8 mouse cellular contexts compared by ENCODE assay signal in genomic region chr19:26604755-26605300, GRCm38 (mm10). TPM values are rescaled to one million over a fixed set of nuclear protein-coding genes. Genes with fewer than 3 reads are reported as not detected.
DNase-seq lines count a peak whose midpoint lies in the region; ATAC-seq and TF ChIP-seq lines count a peak whose summit lies in the region.

Gene Smarca2, plus strand, starts transcription at chr19:26605050.

- H3K27me3 ChIP-seq in C2C12 (ENCODE audit: control insufficient read depth, insufficient read depth, insufficient read length) = peaks cover 29% of the 10 kb centered on the region
- peaks cover 83% of the 10 kb centered on the region for H3K27me3 ChIP-seq in erythroblast, embryonic 14.5 days (ENCODE audit: control insufficient read depth)
- H3K27me3 ChIP-seq in heart, embryonic 11.5 days (ENCODE audit: control insufficient read depth, insufficient read depth, low read length) = no peaks in the 10 kb centered on the region
- H3K27me3 ChIP-seq in kidney, embryonic 16.5 days (ENCODE audit: insufficient read depth, low read length) = peaks cover 17% of the 10 kb centered on the region; the same call in 1 of the 2 replicates

- peak within 1 kb of the TSS; percentile 94 for H3K27ac ChIP-seq in heart, embryonic 11.5 days (ENCODE audit: low read depth, low read length)
- H3K27ac ChIP-seq in kidney, embryonic 16.5 days (ENCODE audit: low read length) = peak within 1 kb of the TSS; percentile 86

- TF ChIP-seq CTCF in C2C12 (IDR thresholded peaks at IDR 0.05; ENCODE audit: control insufficient read depth, insufficient read depth, insufficient read length) = no peak
- no peak for TF ChIP-seq CTCF in brain, embryonic 14.5 days (IDR thresholded peaks at IDR 0.05; ENCODE audit: borderline replicate concordance, extremely low read depth, insufficient read depth, insufficient read length)

- under 1% methylated on average over 45 of the region's 45 CpGs for WGBS in heart, embryonic 11.5 days (ENCODE audit: insufficient replicate concordance)
- under 1% methylated on average over 45 of the region's 45 CpGs for WGBS in kidney, embryonic 16.5 days

- ATAC-seq in heart, embryonic 11.5 days (replicated peaks; ENCODE audit: insufficient number of reproducible peaks, low FRiP score, low TSS enrichment) = peak; percentile 90
- peak; percentile 97 for ATAC-seq in kidney, embryonic 16.5 days (ENCODE audit: low FRiP score, low TSS enrichment)

- H3K4me3 ChIP-seq in C2C12 (ENCODE audit: insufficient read depth, poor library complexity, severe bottlenecking) = peak within 1 kb of the TSS; percentile 31
- H3K4me3 ChIP-seq in erythroblast, embryonic 14.5 days (replicated peaks) = peak within 1 kb of the TSS; percentile 64
- H3K4me3 ChIP-seq in heart, embryonic 11.5 days (ENCODE audit: low read depth, low read length) = peak within 1 kb of the TSS; percentile 76
- H3K4me3 ChIP-seq in kidney, embryonic 16.5 days (ENCODE audit: low read length) = peak within 1 kb of the TSS; percentile 70

- no peaks in the 10 kb centered on the region for H3K79me2 ChIP-seq in C2C12 (ENCODE audit: control insufficient read depth, insufficient read depth)

- H3K9ac ChIP-seq in heart, embryonic 11.5 days (ENCODE audit: low read depth, low read length) = peak within 1 kb of the TSS; percentile 74
- H3K9ac ChIP-seq in kidney, embryonic 16.5 days (replicated peaks; ENCODE audit: low read length) = peak within 1 kb of the TSS; percentile 78

- H3K79me3 ChIP-seq in C2C12 (ENCODE audit: low read depth) = no peaks in the 10 kb centered on the region

- TF ChIP-seq POLR2A in brain, embryonic 14.5 days (IDR thresholded peaks at IDR 0.05; ENCODE audit: borderline replicate concordance, extremely low read depth, insufficient read depth, insufficient read length, poor library complexity, severe bottlenecking) = peak; percentile 21; the same call in 1 of the 2 replicates

- peaks cover 22% of the 10 kb centered on the region for H3K4me1 ChIP-seq in erythroblast, embryonic 14.5 days (ENCODE audit: control insufficient read depth)
- no peaks in the 10 kb centered on the region; the same call in 1 of the 2 replicates for H3K4me1 ChIP-seq in heart, embryonic 11.5 days (ENCODE audit: control insufficient read depth, insufficient read depth, low read length)
- peaks cover 14% of the 10 kb centered on the region for H3K4me1 ChIP-seq in kidney, embryonic 16.5 days (ENCODE audit: insufficient read depth, low read length)

- peak within 1 kb of the TSS; percentile 99 for H3K4me2 ChIP-seq in heart, embryonic 11.5 days
- peak within 1 kb of the TSS; percentile 99 for H3K4me2 ChIP-seq in kidney, embryonic 16.5 days (replicated peaks; ENCODE audit: low read depth, low read length)

- H3ac ChIP-seq in C2C12 (ENCODE audit: control insufficient read depth, insufficient read length, low read depth) = peak within 1 kb of the TSS; percentile 36

- DNase-seq in brain, embryonic 14.5 days (ENCODE audit: low read depth) = peak; percentile 99
- DNase-seq in liver = peak; percentile 90
- DNase-seq in monocyte, adult 2 months (ENCODE audit: low read depth in 1 of 2, low spot score in 2 of 2) = peak; percentile 88 to 95
- DNase-seq in spleen, postnatal 14 days (ENCODE audit: low spot score in 2 of 2) = peak; percentile 82 to 88

- no peaks in the 10 kb centered on the region for H3K36me3 ChIP-seq in C2C12 (ENCODE audit: control insufficient read depth, insufficient read depth)
- H3K36me3 ChIP-seq in erythroblast, embryonic 14.5 days (ENCODE audit: control insufficient read depth) = no peaks in the 10 kb centered on the region
- no peaks in the 10 kb centered on the region for H3K36me3 ChIP-seq in heart, embryonic 11.5 days (ENCODE audit: control insufficient read depth, insufficient read depth, low read length)
- no peaks in the 10 kb centered on the region for H3K36me3 ChIP-seq in kidney, embryonic 16.5 days (ENCODE audit: insufficient read depth, low read length)

- H3K9me3 ChIP-seq in erythroblast, embryonic 14.5 days (ENCODE audit: control insufficient read depth, low read length) = no peaks in the 10 kb centered on the region; the same call in 1 of the 2 replicates
- no peaks in the 10 kb centered on the region for H3K9me3 ChIP-seq in heart, embryonic 11.5 days (replicated peaks; ENCODE audit: control insufficient read depth, low read length)
- H3K9me3 ChIP-seq in kidney, embryonic 16.5 days (ENCODE audit: low read length) = no peaks in the 10 kb centered on the region

TF ChIP-seq in C2C12, 6 proteins besides CTCF, POLR2A, EP300 and RAD21:
- TF ChIP-seq MYOG (IDR thresholded peaks at IDR 0.05; ENCODE audit: control insufficient read depth, extremely low read depth, insufficient read length) (no peak), CEBPB (IDR thresholded peaks at IDR 0.05; ENCODE audit: low read depth) (no peak), FOSL1 (IDR thresholded peaks at IDR 0.05; ENCODE audit: insufficient read depth, low read length, poor library complexity, severe bottlenecking) (no peak), MAX (IDR thresholded peaks at IDR 0.05) (no peak), MYOD1 (IDR thresholded peaks at IDR 0.05; ENCODE audit: control insufficient read depth, insufficient read length, low read depth) (no peak), USF1 (IDR thresholded peaks at IDR 0.05; ENCODE audit: low read depth) (no peak)
TF ChIP-seq in C2C12: peak in this region for 0.

RNA-seq across cellular contexts. Expression of gene Smarca2, which starts in this region (rescaled TPM):
- polyA plus RNA-seq in C2C12 (2012; fragmentation: generic; extraction: Trizol) = 2.1 TPM
- polyA plus RNA-seq in brain, embryonic 14.5 days (2012; rRNA removed) = 69.7 and 100 TPM in 2 replicates
- 0.03 and 0.08 TPM in 2 replicates for polyA plus RNA-seq in erythroblast, embryonic 14.5 days (2012)
- 26.6 and 31.4 TPM in 2 replicates for polyA plus RNA-seq in heart, embryonic 11.5 days (2014; fragmentation: Nextera tagmentation; extraction: Ambion mirVana)
- polyA plus RNA-seq in kidney, embryonic 16.5 days (2015; fragmentation: Nextera tagmentation; extraction: Ambion mirVana) = 40.5 and 46.7 TPM in 2 replicates

Comparison
In these comparisons a context has a peak if more than half of its experiments do, and no peak if none do; other contexts are left out.
1. Peak in every context shown above with its lines: DNase-seq, ATAC-seq, H3K4me3 ChIP-seq and H3K27ac ChIP-seq.